Mouse (Mus musculus): Measurements from ENCODE around the gene Def6. TPM values are rescaled to one million over a fixed set of nuclear protein-coding genes. Genes with fewer than 3 reads are reported as not detected.

Gene Def6
- polyA plus RNA-seq, 1 experiment from 2014 or later, result 20.5 TPM

- peak overlapping the region; percentile 92 for H3K9ac ChIP-seq (ENCODE audit: low read length)
- 0 out of 2 replicates have a peak, but pooled peaks cover 2% of the 10 kb centered on the region for H3K27me3 ChIP-seq (ENCODE audit: control insufficient read depth, insufficient read depth, low read length)
- 4% methylated on average over 17 of the region's 17 CpGs for WGBS
- ATAC-seq (replicated peaks; ENCODE audit: extremely low read depth, insufficient read depth, low FRiP score), result peak; percentile 30
- H3K4me2 ChIP-seq (ENCODE audit: low read depth, low read length), result peak overlapping the region; percentile 70
- no peaks in the 10 kb centered on the region for H3K36me3 ChIP-seq (ENCODE audit: control insufficient read depth, insufficient read depth)
- H3K4me3 ChIP-seq (ENCODE audit: low read length), result peak overlapping the region; percentile 77
- H3K27ac ChIP-seq (ENCODE audit: low read length), result peak overlapping the region; percentile 83
- peaks cover 3% of the 10 kb centered on the region for H3K4me1 ChIP-seq (ENCODE audit: control insufficient read depth, insufficient read depth, low read length)
- no peaks in the 10 kb centered on the region for H3K9me3 ChIP-seq (replicated peaks; ENCODE audit: control insufficient read depth, low read length)
Observed at GRCm38 (mm10) chr17:28233091-28233731, 25.6 kb downstream of the Def6 start.

DNA sequence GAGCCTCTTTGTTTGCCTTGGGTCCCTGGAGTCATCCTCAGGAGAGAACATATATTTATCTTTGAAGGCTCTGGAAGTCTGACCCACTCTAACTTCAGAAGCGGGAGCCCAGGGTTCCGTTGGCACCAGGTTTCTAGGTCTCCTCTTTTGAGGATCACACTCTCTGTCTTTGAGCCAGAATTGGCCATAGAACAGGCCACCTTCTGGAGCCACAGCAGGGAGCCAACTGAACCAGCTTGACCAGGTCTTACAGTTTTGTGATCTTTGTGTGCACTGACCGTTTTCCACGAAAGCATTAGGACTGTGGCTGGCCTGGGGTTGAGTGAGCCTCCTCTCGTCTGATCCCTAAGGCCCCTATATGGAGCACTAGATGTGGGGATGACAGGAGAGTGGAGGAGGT lies 27.1 kb downstream of the Def6 start:
- Histone ChIP-seq H3K27ac (ENCODE audit: low read length) (no peak overlapping the region), H3K9ac (ENCODE audit: low read length) (no peak overlapping the region), H3K9me3 (replicated peaks; ENCODE audit: control insufficient read depth, low read length) (no peaks in the 10 kb centered on the region), H3K4me2 (ENCODE audit: low read depth, low read length) (no peak overlapping the region), H3K36me3 (ENCODE audit: control insufficient read depth, insufficient read depth) (no peaks in the 10 kb centered on the region), H3K4me1 (ENCODE audit: control insufficient read depth, insufficient read depth, low read length) (peaks cover 3% of the 10 kb centered on the region), H3K27me3 (ENCODE audit: control insufficient read depth, insufficient read depth, low read length) (0 out of 2 replicates have a peak, but pooled peaks cover 2% of the 10 kb centered on the region), H3K4me3 (ENCODE audit: low read length) (no peak overlapping the region)
- ATAC-seq (replicated peaks; ENCODE audit: extremely low read depth, insufficient read depth, low FRiP score), result no peak
- WGBS, result 86% methylated on average over 5 of the region's 5 CpGs

DNA sequence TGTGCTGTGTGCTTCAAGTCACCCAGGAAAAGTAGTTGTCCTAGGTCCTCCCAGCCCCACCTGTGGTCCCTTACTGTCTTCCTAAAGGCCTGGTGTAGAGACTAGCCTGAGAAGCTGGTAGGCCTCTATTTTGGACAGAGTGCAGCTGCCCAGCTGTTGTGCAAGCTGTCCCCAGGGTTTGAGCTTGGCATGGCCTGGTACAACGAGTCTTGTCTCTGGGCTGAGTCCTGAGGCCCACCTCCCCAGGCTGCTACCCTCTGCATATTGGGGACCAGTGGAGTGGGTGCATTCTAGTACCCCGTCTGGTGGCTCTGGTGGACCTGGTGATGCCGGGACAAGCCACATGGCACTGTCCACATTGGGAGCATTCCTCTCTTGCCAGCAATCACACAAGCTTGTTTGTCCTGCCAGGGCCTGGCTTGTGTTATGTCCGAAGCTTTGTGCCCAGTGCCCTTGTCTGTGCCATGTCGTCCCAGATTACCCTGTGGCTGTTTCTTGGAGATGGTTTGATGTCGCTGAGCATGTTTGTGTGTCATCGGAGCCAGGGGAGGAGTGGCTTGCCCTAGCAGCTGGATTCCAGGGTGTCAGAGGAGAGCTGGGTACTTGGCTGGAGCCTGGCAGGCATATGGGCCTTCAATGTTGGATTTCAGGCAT lies 28.5 kb downstream of the Def6 start:
- no peak overlapping the region for H3K4me3 ChIP-seq (ENCODE audit: low read length)
- ATAC-seq (replicated peaks; ENCODE audit: extremely low read depth, insufficient read depth, low FRiP score), result no peak
- H3K4me2 ChIP-seq (ENCODE audit: low read depth, low read length), result no peak overlapping the region
- H3K27me3 ChIP-seq (ENCODE audit: control insufficient read depth, insufficient read depth, low read length), result 0 out of 2 replicates have a peak, but pooled peaks cover under 1% of the 10 kb centered on the region
- H3K9ac ChIP-seq (ENCODE audit: low read length), result no peak overlapping the region
- 73% methylated on average over 7 of the region's 7 CpGs for WGBS
- no peak overlapping the region for H3K27ac ChIP-seq (ENCODE audit: low read length)
- H3K36me3 ChIP-seq (ENCODE audit: control insufficient read depth, insufficient read depth), result no peaks in the 10 kb centered on the region
- H3K9me3 ChIP-seq (replicated peaks; ENCODE audit: control insufficient read depth, low read length), result no peaks in the 10 kb centered on the region
- peaks cover 3% of the 10 kb centered on the region for H3K4me1 ChIP-seq (ENCODE audit: control insufficient read depth, insufficient read depth, low read length)

DNA sequence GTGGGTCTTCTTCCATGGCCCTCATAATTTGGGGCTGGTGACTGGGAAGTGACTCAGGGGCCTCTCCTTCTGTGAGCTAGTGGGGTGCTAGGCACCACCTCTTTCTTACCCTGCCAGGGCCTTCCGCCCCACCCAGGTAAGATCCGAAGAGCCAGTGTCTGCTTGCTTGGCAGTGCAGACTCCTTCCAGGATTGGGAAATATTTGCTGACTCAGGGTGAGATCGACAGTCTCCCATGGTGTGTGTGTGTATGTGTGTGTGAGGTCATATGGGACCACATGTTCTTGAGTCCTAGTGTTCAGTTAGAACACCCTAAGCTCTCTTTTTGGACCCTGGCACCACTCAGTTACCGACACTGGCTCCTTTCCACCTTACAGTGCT lies 29.0 kb downstream of the Def6 start:
- H3K4me3 ChIP-seq (ENCODE audit: low read length), result no peak overlapping the region

DNA sequence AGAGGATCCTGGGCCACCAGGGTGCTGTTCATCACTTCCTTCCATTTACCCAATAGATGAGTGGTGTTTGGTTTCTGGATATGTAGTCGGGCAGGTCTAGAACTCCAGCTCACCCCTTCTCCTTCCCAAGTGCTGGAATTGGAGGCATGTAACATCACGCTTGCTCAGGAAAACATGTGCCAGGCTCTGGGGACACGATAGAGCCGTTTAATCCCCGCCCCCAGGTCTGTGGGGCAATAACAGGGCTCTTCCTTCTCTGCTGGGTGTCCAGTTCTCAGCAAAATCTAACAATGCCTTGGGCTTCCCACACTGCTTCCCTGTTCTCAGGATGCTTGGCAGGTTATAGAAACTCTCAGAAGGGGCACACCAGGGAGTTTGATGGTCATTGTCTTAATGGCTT lies 29.8 kb downstream of the Def6 start:
- Histone ChIP-seq H3K9ac (ENCODE audit: low read length) (no peak overlapping the region), H3K27ac (ENCODE audit: low read length) (no peak overlapping the region), H3K4me2 (ENCODE audit: low read depth, low read length) (no peak overlapping the region), H3K4me3 (ENCODE audit: low read length) (no peak overlapping the region), H3K36me3 (ENCODE audit: control insufficient read depth, insufficient read depth) (no peaks in the 10 kb centered on the region), H3K4me1 (ENCODE audit: control insufficient read depth, insufficient read depth, low read length) (peaks cover 6% of the 10 kb centered on the region), H3K9me3 (replicated peaks; ENCODE audit: control insufficient read depth, low read length) (no peaks in the 10 kb centered on the region), H3K27me3 (ENCODE audit: control insufficient read depth, insufficient read depth, low read length) (no peaks in the 10 kb centered on the region)
- 77% methylated on average over 5 of the region's 5 CpGs for WGBS
- ATAC-seq (replicated peaks; ENCODE audit: extremely low read depth, insufficient read depth, low FRiP score), result no peak

More for the DNA sequence above, 29.0 kb downstream of the Def6 start:
- Histone ChIP-seq H3K27me3 (ENCODE audit: control insufficient read depth, insufficient read depth, low read length) (no peaks in the 10 kb centered on the region), H3K4me2 (ENCODE audit: low read depth, low read length) (no peak overlapping the region), H3K9me3 (replicated peaks; ENCODE audit: control insufficient read depth, low read length) (no peaks in the 10 kb centered on the region), H3K36me3 (ENCODE audit: control insufficient read depth, insufficient read depth) (no peaks in the 10 kb centered on the region), H3K27ac (ENCODE audit: low read length) (no peak overlapping the region), H3K9ac (ENCODE audit: low read length) (no peak overlapping the region), H3K4me1 (ENCODE audit: control insufficient read depth, insufficient read depth, low read length) (peaks cover 3% of the 10 kb centered on the region)
- 86% methylated on average over 4 of the region's 4 CpGs for WGBS
- no peak for ATAC-seq (replicated peaks; ENCODE audit: extremely low read depth, insufficient read depth, low FRiP score)

GRCm38 (mm10) chr17:28237874-28238273 lies 30.3 kb downstream of the Def6 start:
- H3K4me2 ChIP-seq (ENCODE audit: low read depth, low read length), result no peak overlapping the region
- no peak overlapping the region for H3K4me3 ChIP-seq (ENCODE audit: low read length)
- H3K27me3 ChIP-seq (ENCODE audit: control insufficient read depth, insufficient read depth, low read length), result no peaks in the 10 kb centered on the region
- H3K9me3 ChIP-seq (replicated peaks; ENCODE audit: control insufficient read depth, low read length), result no peaks in the 10 kb centered on the region
- H3K9ac ChIP-seq (ENCODE audit: low read length), result no peak overlapping the region
- WGBS, result 77% methylated on average over 6 of the region's 6 CpGs
- H3K36me3 ChIP-seq (ENCODE audit: control insufficient read depth, insufficient read depth), result no peaks in the 10 kb centered on the region
- peaks cover 9% of the 10 kb centered on the region for H3K4me1 ChIP-seq (ENCODE audit: control insufficient read depth, insufficient read depth, low read length)
- ATAC-seq (replicated peaks; ENCODE audit: extremely low read depth, insufficient read depth, low FRiP score), result no peak
- H3K27ac ChIP-seq (ENCODE audit: low read length), result no peak overlapping the region

GRCm38 (mm10) chr17:28240846-28241245 lies 33.3 kb downstream of the Def6 start:
- H3K27ac ChIP-seq (ENCODE audit: low read length), result no peak overlapping the region
- peaks cover 16% of the 10 kb centered on the region for H3K4me1 ChIP-seq (ENCODE audit: control insufficient read depth, insufficient read depth, low read length)
- no peaks in the 10 kb centered on the region for H3K27me3 ChIP-seq (ENCODE audit: control insufficient read depth, insufficient read depth, low read length)
- H3K36me3 ChIP-seq (ENCODE audit: control insufficient read depth, insufficient read depth), result no peaks in the 10 kb centered on the region
- no peak overlapping the region for H3K4me2 ChIP-seq (ENCODE audit: low read depth, low read length)
- no peak overlapping the region for H3K9ac ChIP-seq (ENCODE audit: low read length)
- no peak overlapping the region for H3K4me3 ChIP-seq (ENCODE audit: low read length)
- no peaks in the 10 kb centered on the region for H3K9me3 ChIP-seq (replicated peaks; ENCODE audit: control insufficient read depth, low read length)
- ATAC-seq (replicated peaks; ENCODE audit: extremely low read depth, insufficient read depth, low FRiP score), result no peak
- 90% methylated on average over 5 of the region's 5 CpGs for WGBS

DNA sequence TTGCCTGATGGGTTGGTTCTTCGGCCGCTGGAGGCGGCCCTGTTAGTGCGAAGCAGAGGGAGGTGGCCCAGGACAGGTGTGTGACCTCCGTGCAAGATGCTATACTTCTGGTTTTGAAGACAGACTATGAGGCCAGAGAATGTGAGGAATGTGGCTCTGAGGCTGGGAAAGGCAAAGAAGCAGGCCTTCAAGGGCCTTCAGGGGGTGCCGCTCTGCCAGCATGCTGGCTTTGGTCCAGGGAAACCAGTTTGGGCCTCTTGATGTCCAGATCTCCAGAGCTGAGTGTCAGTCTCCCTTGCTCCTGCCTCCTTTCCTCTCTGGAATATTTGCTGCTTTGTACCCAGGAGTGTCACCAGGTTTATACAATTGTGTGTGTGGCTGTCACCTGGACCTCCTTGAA lies 34.7 kb downstream of the Def6 start:
- no peak for ATAC-seq (replicated peaks; ENCODE audit: extremely low read depth, insufficient read depth, low FRiP score)
- no peak overlapping the region for H3K4me3 ChIP-seq (ENCODE audit: low read length)
- WGBS, result 64% methylated on average over 6 of the region's 6 CpGs
- H3K4me1 ChIP-seq (ENCODE audit: control insufficient read depth, insufficient read depth, low read length), result peaks cover 18% of the 10 kb centered on the region
- no peak overlapping the region for H3K4me2 ChIP-seq (ENCODE audit: low read depth, low read length)
- H3K27me3 ChIP-seq (ENCODE audit: control insufficient read depth, insufficient read depth, low read length), result no peaks in the 10 kb centered on the region
- H3K27ac ChIP-seq (ENCODE audit: low read length), result no peak overlapping the region
- H3K9ac ChIP-seq (ENCODE audit: low read length), result no peak overlapping the region
- H3K36me3 ChIP-seq (ENCODE audit: control insufficient read depth, insufficient read depth), result no peaks in the 10 kb centered on the region
- no peaks in the 10 kb centered on the region for H3K9me3 ChIP-seq (replicated peaks; ENCODE audit: control insufficient read depth, low read length)

DNA sequence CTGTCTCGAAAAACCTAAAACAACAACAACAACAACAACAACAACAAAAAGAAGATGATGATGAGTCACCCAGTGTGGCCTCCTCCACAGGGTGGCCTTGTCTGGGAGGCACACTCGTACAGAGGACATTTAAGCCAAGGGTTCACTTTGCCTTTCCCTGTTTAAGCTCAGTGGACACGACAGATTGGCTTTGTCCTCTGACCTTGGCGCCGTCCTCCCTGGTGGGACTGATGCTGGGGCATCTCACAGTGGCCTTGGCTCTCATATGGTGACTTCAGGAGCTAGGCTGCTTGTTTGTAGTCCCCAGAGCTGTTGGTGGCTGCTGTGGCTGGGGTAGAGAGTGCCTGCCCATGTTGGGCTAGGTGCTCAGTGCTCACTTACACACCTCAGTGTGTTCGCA lies 36.6 kb downstream of the Def6 start:
- H3K27me3 ChIP-seq (ENCODE audit: control insufficient read depth, insufficient read depth, low read length), result no peaks in the 10 kb centered on the region
- no peak overlapping the region for H3K9ac ChIP-seq (ENCODE audit: low read length)
- H3K36me3 ChIP-seq (ENCODE audit: control insufficient read depth, insufficient read depth), result no peaks in the 10 kb centered on the region
- peaks cover 31% of the 10 kb centered on the region for H3K4me1 ChIP-seq (ENCODE audit: control insufficient read depth, insufficient read depth, low read length)
- no peak overlapping the region for H3K4me2 ChIP-seq (ENCODE audit: low read depth, low read length)
- no peaks in the 10 kb centered on the region for H3K9me3 ChIP-seq (replicated peaks; ENCODE audit: control insufficient read depth, low read length)
- ATAC-seq (replicated peaks; ENCODE audit: extremely low read depth, insufficient read depth, low FRiP score), result no peak
- no peak overlapping the region for H3K27ac ChIP-seq (ENCODE audit: low read length)
- WGBS, result 74% methylated on average over 6 of the region's 6 CpGs
- no peak overlapping the region for H3K4me3 ChIP-seq (ENCODE audit: low read length)
